Mouse (Mus musculus): ENCODE measurements at regions not wholly inside any gene's neighbourhood (a gene's known extent, or its start where the extent isn't known, plus 50 kb on each side); places are given as distances from the start of the nearest gene placed in this dataset.
A peak's percentile ranks its signal among the peaks of the same experiment; 100 is the strongest.
"Not testable (repeated sequence)": the region's sequence is repeated elsewhere in the genome, so short reads cannot be mapped to it uniquely, and the experiment has no call there.

GRCm38 (mm10) chr13:46038441-46039331 is 73.9 kb upstream of the Atxn1 start:
- DNase-seq = no peak

DNA sequence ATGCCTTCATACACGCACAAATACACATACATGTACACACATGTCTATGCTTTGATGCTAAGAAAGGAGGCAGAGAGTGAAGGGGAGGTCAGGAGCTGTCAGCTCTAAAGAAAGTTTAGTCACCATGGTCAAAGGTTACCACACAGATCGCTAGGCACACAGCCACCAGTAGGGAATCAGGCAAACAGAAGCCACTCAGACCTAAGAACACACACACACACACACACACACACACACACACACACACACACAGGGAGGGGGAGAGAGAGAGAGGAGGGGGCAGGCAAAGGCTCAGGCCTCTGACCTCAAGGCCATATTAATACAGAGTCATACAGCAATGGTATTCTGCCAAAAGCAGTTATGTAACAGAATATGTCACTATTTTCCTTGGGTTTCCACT is 67.5 kb upstream of the Atxn1 start:
- DNase-seq = peak; percentile 79

GRCm38 (mm10) chr13:46026018-46026417 is 61.2 kb upstream of the Atxn1 start:
- no peak for DNase-seq

DNA sequence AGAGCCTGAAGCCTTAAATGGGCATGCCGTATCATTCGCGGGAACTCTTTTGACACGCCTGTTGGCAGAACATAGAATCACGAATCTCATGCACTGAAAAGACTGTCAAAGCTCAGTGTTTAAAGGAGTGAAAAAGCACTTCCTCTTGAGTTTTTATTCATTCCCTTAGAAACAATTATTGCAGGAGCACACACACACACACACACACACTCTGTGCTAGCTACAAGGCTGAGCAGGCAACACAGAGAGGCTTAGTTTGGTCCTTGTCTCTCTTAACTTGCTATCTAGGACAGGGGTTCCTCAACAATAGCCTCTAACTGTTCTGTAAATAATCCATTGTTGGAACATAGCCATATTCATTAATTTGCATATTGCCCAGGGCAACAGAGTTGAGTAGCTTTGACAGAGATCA is 58.8 kb upstream of the Atxn1 start:
- no peak for DNase-seq

- DNase-seq = peak; percentile 14
Measured at GRCm38 (mm10) chr13:46023187-46023586, 58.4 kb upstream of the Atxn1 start.

GRCm38 (mm10) chr13:46020945-46021835 is 56.4 kb upstream of the Atxn1 start:
- peak; percentile 53 for DNase-seq

DNA sequence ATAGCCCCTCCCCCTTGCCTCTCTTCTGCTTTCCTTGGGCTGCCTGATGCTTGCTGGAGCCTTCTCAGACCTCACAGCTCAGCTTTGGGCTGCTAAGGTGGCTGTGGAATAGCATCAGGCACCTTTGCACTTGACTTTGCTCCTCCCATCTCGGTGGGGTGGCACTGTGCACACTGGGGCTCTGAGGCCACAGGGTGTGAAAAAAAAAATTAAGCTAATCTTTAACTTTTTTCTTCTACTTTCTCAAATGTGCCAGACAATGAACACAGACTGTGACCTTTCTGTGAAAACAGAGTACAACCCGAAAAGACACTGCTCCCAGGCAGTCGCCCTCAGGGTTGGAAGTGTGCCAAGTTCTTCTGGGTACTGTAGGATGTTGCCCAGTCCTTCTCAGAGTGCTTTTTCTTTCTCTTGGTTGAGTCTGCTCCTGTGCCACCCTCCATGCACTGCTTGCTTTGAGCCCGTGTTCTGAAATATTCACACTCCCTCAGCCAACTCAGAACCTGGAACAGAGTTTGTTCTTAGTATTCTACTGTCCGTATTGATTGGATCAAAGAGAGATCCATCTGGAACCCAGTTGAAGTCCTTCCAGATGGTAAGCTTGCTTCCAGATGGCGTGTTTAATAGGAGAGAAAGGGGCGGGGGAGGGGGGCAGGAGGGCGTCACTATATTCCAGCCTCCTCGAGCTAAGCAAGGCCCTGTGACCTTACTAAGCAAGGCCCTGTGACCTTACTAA is 54.8 kb upstream of the Atxn1 start:
- DNase-seq = peak; percentile 41

- no peak for DNase-seq
Measured at GRCm38 (mm10) chr13:46018903-46019430, 54.2 kb upstream of the Atxn1 start.

DNA sequence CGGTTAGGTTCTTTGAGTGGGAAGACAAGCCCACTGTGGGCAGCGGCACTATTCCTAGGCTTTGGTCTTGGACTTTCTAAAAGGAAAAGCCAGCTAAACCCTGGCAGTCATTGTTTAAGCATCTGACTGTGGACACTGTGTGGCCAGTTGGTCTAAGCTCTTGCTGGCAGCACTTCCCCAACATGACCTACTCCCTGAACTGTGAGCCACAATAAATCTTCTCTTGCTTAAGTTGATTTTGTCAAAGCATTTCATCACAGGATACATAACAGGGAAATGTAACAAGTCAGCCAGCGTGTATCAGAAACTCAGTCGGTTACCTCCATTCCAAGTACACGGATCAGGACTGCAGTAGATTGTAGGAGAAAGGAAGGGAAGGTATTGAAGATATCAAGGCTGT is 52.9 kb upstream of the Atxn1 start:
- peak; percentile 35 for DNase-seq

DNA sequence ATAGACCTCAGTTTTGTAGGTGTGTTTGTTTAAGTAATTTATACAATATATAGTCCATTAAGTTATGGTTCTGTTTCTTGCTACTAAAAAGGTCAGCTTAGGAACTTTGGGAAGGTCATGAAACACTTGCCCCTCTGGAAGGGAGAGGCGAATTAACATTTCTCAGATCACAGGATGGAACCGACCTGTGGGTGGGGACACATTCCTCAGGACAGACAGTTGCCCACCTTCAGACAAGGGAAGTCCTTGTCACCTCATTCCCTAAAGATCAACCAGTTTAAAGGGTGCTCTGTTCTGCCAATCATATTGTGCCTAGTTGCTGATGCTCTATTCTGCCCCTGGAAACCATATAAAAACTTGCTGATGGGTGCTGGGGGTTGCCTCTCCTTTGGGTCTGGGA is 52.2 kb upstream of the Atxn1 start:
- DNase-seq = not testable (repeated sequence)

GRCm38 (mm10) chr13:46015231-46015630 is 50.4 kb upstream of the Atxn1 start:
- DNase-seq = no peak

DNA sequence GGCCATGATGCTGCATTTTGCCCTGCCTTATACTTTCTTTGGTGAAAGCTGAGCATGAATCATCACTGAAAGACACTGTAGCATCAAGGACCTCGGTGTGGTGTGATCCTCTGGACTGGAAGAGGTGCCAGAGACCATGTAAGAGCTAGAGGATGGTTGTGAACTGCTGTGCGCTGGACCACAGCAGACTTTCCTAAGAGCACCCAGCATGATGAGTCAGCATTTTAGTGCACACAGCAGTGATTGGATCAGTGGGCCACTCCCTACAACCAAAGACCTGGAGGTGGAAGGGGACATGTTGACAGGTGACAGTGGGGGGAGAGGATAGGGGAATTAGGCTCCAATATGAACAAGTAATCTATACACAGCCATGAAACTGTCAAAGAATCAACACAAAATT is 49.8 kb upstream of the Atxn1 start:
- no peak for DNase-seq

All from adrenal gland, adult 2 months (tissue).